Mouse (Mus musculus): ENCODE measurements around the gene Ssna1. TPM values are rescaled to one million over a fixed set of nuclear protein-coding genes. Genes with fewer than 3 reads are reported as not detected.
"Not testable (repeated sequence)": the region's sequence is repeated elsewhere in the genome, so short reads cannot be mapped to it uniquely, and the experiment has no call there.

Ssna1 gene
- polyA plus RNA-seq, 1 experiment, result 75.9 TPM

DNA sequence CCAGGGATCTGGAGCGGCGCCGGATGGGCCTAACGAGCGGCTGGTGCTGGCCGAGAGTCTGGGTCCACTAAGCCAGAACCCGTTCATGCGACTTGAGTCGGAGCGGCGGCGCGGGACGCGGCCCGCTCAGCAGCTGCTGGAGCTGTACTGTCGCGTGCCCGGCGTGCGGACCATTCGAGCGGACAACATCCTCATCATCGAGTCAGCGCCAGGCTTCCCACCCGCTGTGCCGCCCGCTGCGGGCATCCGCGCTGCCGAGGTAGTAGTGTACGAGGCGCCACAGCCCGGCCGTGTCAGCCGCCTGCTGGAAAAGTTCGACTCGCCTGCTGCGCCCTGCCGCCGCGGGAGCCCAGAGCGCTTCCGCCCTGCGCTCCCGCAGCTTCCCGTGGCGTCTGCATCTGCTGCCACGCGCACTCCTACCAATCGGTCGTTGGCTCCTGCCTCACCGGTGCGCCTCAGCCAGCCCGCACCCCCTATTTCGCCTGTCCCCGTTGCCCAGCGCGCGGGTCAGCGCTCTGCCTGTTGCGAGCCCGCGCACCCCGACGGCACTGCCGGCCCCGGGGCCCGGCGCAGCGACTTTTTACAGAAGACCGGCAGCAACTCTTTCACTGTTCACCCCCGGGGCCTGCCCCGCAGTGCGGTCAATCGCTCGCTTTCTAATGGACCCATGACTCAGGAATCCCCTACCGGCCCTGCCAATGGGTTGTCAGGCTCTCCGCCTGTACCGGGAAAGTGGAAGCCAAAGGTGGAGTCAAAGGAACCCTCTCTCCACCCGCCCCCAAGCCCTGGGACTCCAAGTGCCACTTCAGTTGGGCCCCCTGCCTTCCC lies 9.2 kb downstream of the Ssna1 start:
- Histone ChIP-seq H3K27me3 (ENCODE audit: control insufficient read depth, insufficient read depth, low read length) (no peaks in the 10 kb centered on the region), H3K4me1 (ENCODE audit: control insufficient read depth, insufficient read depth, low read length) (peaks cover 14% of the 10 kb centered on the region; the same call in 1 of the 2 replicates), H3K27ac (ENCODE audit: insufficient read depth, low read length) (peak overlapping the region; percentile 96), H3K4me3 (replicated peaks; ENCODE audit: insufficient read depth, low read depth, low read length) (peak overlapping the region; percentile 91)
- 1% methylated on average over 82 of the region's 82 CpGs for WGBS
- peak; percentile 86 to 88 for DNase-seq
- TF ChIP-seq CTCF (IDR thresholded peaks at IDR 0.05; ENCODE audit: borderline replicate concordance, insufficient read depth, low read depth, low read length) (no peak), POLR2A (IDR thresholded peaks at IDR 0.05; ENCODE audit: borderline replicate concordance, insufficient read depth, low read length) (no peak)

DNA sequence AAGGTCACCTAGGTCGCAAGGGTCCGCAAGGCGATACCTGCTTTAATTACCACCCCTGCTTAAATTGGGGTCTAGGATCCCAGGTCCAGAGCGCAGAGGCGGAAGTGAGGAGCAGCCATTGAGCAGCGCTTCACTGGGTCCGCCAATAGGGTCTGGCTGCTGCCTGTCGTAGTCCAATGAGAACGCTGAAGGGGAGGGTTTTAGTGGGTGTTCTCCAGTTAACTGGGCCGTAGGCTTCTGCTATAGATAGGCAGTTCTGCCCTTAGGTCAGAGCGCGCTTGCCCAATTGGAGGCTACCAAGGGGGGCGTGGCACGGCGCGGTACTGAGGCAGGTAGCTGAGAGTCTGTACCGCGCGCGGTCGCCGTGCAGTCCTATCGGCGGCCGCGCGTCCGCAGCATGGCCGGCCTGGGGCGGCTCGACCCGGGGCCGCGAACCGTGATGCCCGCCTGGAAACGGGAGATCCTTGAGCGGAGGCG lies 9.9 kb downstream of the Ssna1 start, which contains the start of gene Tprn:
Gene Tprn (plus strand): TSS at position 328 of the 477 bp plus-strand sequence.
- DNase-seq, result peak; percentile 96 to 99
- Histone ChIP-seq H3K4me1 (ENCODE audit: control insufficient read depth, insufficient read depth, low read length) (peaks cover 8% of the 10 kb centered on the region; the same call in 1 of the 2 replicates), H3K4me3 (replicated peaks; ENCODE audit: insufficient read depth, low read depth, low read length) (peak within 1 kb of the TSS; percentile 91), H3K27me3 (ENCODE audit: control insufficient read depth, insufficient read depth, low read length) (no peaks in the 10 kb centered on the region), H3K27ac (ENCODE audit: insufficient read depth, low read length) (peak within 1 kb of the TSS; percentile 96)
- TF ChIP-seq POLR2A (IDR thresholded peaks at IDR 0.05; ENCODE audit: borderline replicate concordance, insufficient read depth, low read length), result peak; percentile 77
- TF ChIP-seq CTCF (IDR thresholded peaks at IDR 0.05; ENCODE audit: borderline replicate concordance, insufficient read depth, low read depth, low read length), result no peak
- under 1% methylated on average over 39 of the region's 39 CpGs for WGBS

DNA sequence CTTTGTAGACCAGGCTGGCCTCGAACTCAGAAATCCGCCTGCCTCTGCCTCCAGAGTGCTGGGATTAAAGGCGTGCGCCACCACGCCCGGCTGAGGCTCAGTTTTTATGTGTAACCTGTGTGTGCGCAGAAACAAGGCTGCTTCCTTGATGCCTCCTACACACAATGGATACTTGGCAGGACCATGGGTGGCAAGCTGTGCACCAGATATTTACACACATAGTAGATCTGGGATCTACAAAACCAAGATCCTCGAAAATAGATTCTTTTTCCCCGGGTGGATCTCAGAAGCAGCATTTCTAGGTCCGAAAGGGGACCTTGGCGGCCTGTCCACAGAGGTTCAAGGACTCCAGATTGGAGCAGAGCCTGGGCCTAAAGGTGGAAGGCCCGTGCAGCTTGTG lies 10.4 kb downstream of the Ssna1 start:
- no peaks in the 10 kb centered on the region for H3K27me3 ChIP-seq (ENCODE audit: control insufficient read depth, insufficient read depth, low read length)
- peaks cover 3% of the 10 kb centered on the region; the same call in 1 of the 2 replicates for H3K4me1 ChIP-seq (ENCODE audit: control insufficient read depth, insufficient read depth, low read length)
- DNase-seq, result peak in 1 of 2 experiments; percentile 39
- 31% methylated on average over 12 of the region's 12 CpGs for WGBS
- peak overlapping the region; percentile 59 for H3K27ac ChIP-seq (ENCODE audit: insufficient read depth, low read length)
- H3K4me3 ChIP-seq (replicated peaks; ENCODE audit: insufficient read depth, low read depth, low read length), result peak overlapping the region; percentile 60
- TF ChIP-seq POLR2A (IDR thresholded peaks at IDR 0.05; ENCODE audit: borderline replicate concordance, insufficient read depth, low read length), result no peak
- no peak for TF ChIP-seq CTCF (IDR thresholded peaks at IDR 0.05; ENCODE audit: borderline replicate concordance, insufficient read depth, low read depth, low read length)

DNA sequence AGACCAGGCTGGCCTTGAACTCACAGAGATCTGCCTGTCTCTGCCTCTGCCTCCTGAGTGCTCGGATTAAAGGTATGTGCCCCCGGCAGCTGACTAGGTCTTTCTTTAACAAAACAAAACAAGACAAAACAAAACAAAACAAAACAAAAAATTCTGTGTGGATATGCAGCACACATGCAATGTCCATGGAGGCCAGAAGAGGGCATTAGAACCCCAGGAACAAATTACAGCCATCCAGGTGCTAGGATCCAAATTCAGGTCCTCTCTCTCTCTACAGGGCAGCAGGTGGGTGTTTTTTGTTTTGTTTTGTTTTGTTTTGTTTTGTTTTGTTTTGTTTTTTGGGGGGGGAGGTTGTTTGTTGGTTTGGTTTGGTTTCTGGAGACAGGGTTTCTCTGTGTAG lies 13.4 kb downstream of the Ssna1 start:
- H3K27ac ChIP-seq (ENCODE audit: insufficient read depth, low read length), result no peak overlapping the region
- TF ChIP-seq CTCF (IDR thresholded peaks at IDR 0.05; ENCODE audit: borderline replicate concordance, insufficient read depth, low read depth, low read length) (peak; percentile 45; the same call in 1 of the 2 replicates), POLR2A (IDR thresholded peaks at IDR 0.05; ENCODE audit: borderline replicate concordance, insufficient read depth, low read length) (no peak)
- no peak for DNase-seq
- no peaks in the 10 kb centered on the region; the same call in none of the 2 replicates for H3K4me1 ChIP-seq (ENCODE audit: control insufficient read depth, insufficient read depth, low read length)
- H3K27me3 ChIP-seq (ENCODE audit: control insufficient read depth, insufficient read depth, low read length), result no peaks in the 10 kb centered on the region
- H3K4me3 ChIP-seq (replicated peaks; ENCODE audit: insufficient read depth, low read depth, low read length), result no peak overlapping the region
- 65% methylated on average over 2 of the region's 2 CpGs for WGBS

DNA sequence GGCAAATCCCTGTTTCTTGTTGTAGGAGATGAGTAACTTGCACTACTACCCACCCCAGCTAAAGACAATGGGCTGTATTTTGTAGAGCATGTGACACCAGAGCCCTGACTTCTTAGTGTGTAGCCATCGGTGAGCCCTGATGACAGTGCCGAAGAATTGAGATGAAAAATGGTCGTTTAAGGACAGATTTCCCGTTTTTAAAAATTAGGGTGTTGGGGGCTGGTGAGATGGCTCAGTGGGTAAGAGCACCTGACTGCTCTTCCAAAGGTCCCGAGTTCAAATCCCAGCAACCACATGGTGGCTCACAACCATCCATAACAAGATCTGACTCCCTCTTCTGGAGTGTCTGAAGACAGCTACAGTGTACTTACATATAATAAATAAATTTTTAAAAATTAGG lies 15.0 kb downstream of the Ssna1 start:
- 88% methylated on average over 5 of the region's 5 CpGs for WGBS
- H3K27ac ChIP-seq (ENCODE audit: insufficient read depth, low read length); H3K4me1 ChIP-seq (ENCODE audit: control insufficient read depth, insufficient read depth, low read length); H3K4me3 ChIP-seq (replicated peaks; ENCODE audit: insufficient read depth, low read depth, low read length); DNase-seq; H3K27me3 ChIP-seq (ENCODE audit: control insufficient read depth, insufficient read depth, low read length): not testable (repeated sequence)

- TF ChIP-seq CTCF (IDR thresholded peaks at IDR 0.05; ENCODE audit: borderline replicate concordance, insufficient read depth, low read depth, low read length), result peak; percentile 28; the same call in 1 of the 2 replicates
- H3K27ac ChIP-seq (ENCODE audit: insufficient read depth, low read length); H3K4me1 ChIP-seq (ENCODE audit: control insufficient read depth, insufficient read depth, low read length); H3K27me3 ChIP-seq (ENCODE audit: control insufficient read depth, insufficient read depth, low read length): not testable (repeated sequence)
- H3K4me3 ChIP-seq (replicated peaks; ENCODE audit: insufficient read depth, low read depth, low read length), result peak overlapping the region; percentile 71
- WGBS, result 39% methylated on average over 12 of the region's 12 CpGs
- DNase-seq, result peak in 1 of 2 experiments; percentile 59
Observed at GRCm38 (mm10) chr2:25256443-25257109, 15.7 kb downstream of the Ssna1 start.

GRCm38 (mm10) chr2:25255284-25255779 lies 16.9 kb downstream of the Ssna1 start, which contains the start of gene Tmem203:
Tmem203 (plus strand) TSS chr2:25255439.
- peak; percentile 87 to 91 for DNase-seq
- TF ChIP-seq CTCF (IDR thresholded peaks at IDR 0.05; ENCODE audit: borderline replicate concordance, insufficient read depth, low read depth, low read length) (no peak), POLR2A (IDR thresholded peaks at IDR 0.05; ENCODE audit: borderline replicate concordance, insufficient read depth, low read length) (peak; percentile 66; the same call in 1 of the 2 replicates)
- Histone ChIP-seq H3K27ac (ENCODE audit: insufficient read depth, low read length) (peak within 1 kb of the TSS; percentile 74), H3K27me3 (ENCODE audit: control insufficient read depth, insufficient read depth, low read length) (no peaks in the 10 kb centered on the region), H3K4me1 (ENCODE audit: control insufficient read depth, insufficient read depth, low read length) (no peaks in the 10 kb centered on the region; the same call in none of the 2 replicates), H3K4me3 (replicated peaks; ENCODE audit: insufficient read depth, low read depth, low read length) (peak within 1 kb of the TSS; percentile 71)
- under 1% methylated on average over 39 of the region's 39 CpGs for WGBS

All from cerebellum, adult 2 months (tissue).